Mouse (Mus musculus): ENCODE measurements around the gene Rab1b.
"Not testable (repeated sequence)": the region's sequence is repeated elsewhere in the genome, so short reads cannot be mapped to it uniquely, and the experiment has no call there.

The Rab1b gene

DNA sequence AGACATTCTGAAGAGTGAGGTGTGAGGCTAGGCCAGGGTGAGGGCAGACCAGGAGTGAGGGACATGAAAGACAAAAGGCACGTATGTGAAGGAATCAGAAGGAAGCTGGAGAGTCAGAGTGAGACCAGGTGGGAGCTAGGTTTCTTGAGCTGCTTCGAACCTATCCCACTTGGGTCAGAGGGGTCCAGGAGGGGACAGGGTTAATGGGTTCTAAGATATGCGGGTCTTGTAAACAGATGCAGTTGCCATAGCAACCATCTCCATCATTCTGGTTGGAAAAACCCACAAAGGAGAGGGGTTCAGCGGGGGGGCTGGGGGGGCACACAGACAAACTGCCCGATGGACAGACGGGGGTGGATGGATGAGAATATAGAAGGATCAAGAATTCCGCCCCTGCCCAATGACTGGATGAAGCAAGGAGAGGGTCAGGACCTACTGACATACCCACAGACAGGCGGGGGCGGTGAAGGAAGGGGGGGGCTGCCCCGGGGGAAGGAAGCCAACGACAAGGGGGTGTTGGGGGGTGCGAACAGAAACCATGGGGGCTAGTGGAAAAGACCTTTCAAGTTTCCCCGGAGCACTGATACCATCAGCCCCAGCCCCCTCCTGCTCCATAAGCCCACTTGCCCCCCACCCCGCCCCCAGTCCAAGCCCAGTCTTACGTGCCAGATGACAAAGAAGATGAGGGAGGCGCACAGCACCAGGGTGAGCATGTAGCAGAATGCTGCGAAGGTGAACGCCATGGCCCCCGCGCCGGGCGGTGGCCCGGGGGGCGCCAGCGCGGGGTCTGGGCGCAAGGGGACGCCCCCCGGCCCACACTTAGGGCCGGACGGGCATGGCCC, 9.1 kb downstream of the Rab1b start:
- no peak for DNase-seq

DNA sequence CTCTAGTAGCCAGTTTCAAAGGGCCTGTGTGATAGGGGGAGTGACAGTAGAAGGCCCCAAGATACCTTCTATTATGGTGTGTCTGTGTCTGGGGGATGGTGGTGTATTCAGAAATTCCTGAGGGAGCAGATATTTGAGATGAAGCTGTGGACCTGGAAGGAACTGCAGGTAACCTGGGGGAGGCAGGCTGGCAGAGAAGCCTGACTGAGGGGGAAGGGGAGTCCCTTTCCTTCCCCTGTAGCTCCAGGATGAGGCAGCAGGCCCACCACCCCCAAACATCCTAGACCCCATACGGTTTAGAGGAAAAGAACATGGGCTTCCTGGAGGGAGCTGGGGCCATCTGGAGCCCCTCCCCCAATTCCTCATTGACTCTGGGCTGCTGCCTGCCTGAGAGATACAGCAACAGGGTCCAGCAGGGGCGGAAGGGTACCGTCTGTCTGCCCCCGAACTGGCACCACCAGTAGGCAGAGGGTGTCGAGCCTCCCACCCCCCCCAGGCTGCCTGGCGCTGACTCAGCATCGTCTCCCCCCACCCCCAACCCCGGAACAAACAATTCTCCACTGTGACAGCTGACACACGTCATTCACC, 10.9 kb downstream of the Rab1b start:
- no peak for DNase-seq

DNA sequence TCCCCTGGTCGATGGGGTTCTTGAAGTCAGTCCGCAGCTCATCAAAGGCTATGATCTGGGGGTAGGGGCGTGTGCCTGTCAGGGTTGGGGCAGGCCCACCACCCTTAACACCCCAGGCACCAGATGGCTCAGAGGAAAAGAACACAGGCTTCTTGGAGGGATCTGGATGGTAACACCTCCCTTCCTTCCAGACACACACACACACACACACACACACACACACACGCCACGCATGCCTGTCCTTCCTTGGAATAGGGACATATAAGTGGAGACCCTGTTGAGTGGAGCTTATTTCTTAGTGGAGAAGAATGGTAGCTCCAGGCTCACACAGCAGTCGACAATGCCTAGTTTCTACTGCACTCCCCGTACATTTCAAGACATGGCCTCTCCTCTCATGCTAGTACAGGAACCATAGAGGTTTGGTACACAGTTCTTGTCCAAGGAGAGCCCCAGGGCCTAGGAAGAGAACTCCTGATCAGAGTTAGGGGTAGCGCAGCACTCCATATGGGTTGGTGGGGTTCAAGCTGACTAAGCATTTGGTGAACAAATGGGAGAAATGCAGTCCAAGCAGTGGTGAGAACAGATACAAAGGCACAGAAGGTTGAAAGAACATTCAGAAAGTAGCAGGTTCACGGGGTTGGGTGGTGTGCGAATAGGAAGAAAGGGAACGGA, 12.0 kb downstream of the Rab1b start:
- DNase-seq = no peak

DNA sequence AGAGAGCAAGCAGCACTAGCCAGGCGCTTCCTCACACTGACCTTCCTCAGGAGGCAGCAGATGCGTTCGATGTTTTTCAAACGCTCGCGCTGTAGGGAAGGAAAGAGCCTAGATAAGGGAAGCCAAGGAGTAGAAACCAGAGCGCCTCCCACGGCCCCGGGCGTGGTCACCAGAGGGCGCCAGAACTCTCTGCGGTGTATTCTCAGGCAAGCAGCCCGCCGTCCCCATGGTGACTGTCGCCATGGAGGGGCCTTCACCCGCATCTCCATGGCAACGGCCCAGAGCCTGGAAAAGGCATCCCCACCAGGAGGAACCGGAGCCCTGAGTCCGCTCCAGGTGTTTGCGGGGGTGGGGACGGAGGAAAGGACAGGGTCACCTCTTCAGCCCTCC, 12.6 kb downstream of the Rab1b start:
- peak; percentile 91 for DNase-seq

DNA sequence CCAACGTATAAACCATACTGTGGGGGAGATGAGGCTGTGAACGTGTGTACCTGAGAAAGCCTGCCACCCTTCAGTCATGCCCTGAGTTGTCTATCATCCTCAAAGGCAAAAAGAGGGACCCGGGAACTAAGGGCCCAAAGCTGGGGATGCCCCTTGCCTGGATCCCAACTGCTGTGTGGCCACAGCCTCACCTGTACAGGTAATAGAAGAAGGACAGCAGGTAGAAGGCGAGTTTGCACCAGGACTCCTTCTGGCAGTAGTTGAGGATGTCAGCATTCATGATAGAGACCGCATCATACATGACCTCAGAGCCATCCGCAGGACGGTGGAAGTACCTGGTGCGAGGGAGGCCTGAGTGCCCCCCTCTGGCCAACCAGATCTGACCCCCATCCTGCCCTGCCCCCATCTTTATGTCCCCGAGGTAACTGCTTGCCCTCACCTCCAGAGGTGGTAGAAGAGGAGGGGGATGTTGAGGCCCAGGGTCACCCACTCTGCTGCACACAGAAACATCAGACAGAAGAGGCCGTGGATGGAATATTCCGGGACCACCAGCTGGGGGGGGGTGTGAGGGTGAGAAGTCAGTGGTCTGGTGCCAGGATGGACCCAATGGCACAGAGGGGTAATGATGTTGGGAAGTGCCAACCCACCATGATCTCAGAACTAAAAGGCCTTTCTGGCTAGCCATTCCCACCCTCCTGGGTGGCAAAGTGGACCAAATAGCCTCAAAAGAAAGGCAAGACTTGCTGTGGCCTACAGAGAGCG, 13.2 kb downstream of the Rab1b start:
- no peak for DNase-seq

DNA sequence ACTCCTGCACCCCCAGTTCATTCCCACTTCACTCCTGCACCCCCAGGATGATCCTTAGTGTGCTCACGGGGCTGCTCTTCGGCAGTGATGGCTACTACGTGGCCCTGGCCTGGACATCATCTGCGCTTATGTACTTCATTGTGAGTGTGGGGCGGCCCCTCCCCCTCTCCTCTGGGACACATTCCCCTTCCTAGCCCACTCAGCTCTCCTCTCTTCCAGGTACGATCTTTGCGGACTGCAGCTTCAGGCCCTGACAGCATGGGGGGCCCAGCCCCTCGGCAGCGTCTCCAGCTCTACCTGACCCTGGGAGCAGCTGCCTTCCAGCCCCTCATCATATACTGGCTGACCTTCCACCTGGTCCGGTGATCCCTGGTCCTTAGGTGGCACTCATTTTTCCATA, 14.8 kb downstream of the Rab1b start:
- DNase-seq = no peak

DNA sequence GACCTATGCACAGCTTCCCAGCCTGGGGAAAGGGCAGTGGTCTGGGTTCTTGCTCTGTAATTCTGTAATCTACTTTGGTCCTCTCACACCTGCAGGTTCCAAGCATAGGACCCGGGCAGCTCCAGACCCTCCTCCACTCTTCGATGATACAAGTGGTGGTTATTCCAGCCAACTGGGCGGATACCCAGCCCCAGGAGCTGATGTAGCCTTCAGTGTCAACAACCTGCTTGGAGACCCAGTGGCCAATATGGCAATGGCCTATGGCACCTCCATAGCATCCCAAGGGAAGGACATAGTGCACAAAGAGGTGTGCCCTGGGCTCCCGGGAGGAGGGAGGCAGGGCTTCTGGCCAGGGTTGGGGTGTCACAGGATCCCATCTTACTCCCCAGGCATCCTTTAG, 17.5 kb downstream of the Rab1b start:
- DNase-seq = no peak

DNA sequence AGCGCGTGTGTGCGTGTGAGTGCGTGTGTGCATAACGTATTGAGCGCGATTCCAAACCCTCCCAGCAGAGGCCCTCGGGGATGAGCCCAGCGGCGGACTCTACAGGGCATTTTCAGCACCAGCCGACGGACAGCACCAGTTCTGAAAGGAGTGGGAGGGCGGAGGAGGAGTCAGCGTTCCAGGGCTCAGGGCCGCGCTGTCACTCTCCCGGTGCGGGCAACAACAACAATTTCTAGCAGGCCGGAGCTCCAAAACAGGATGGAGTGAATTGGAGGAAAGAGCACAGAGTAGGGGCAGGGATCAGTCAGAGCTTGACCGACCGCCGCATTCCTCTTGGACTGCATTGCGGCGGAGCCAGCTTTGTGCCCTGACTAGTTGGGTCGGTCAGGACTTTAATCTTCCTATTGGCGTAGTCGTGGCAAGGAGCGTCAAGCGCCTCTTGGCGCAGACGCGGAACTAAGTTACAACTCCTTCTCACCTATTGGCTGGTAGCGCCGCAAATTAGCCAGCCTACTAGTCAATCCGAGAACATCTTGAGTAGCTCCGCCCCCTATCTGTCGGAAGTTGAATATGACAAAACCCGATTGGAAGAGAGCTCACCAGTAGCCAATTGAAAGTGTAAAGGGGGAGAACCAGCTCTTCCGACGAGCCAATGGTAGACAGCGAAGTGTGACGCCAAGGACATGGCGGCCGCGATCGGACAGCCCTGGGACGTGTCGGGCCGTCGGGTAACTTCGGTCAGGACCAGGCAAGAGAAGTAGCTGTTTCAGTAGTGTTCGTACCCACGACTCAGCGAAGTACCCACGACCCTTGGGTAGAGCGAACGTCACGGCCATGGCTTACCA, 18.8 kb downstream of the Rab1b start, which contains the start of gene Yif1a:
Yif1a (plus strand) TSS at position 655 of the 845 bp plus-strand sequence.
- DNase-seq = peak; percentile 92

DNA sequence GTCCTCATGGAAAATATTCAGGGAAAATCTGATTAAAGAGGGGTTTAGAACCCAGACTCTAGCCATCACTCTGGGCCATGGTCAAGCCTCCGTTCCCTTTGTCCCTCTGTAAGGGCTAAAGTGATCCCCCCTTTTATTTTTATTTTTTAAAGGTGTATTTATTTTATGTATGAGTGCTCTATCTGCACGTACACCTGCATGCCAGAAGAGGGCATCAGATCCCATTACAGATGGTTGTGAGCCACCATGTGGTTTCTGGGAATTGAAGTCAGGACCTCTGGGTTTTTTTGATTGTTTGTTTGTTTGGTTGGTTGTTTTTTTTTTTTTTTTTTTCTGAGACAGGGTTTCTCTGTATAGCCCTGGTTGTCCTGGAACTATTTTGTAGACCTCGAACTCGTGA, 20.3 kb downstream of the Rab1b start:
- not testable (repeated sequence) for DNase-seq

DNA sequence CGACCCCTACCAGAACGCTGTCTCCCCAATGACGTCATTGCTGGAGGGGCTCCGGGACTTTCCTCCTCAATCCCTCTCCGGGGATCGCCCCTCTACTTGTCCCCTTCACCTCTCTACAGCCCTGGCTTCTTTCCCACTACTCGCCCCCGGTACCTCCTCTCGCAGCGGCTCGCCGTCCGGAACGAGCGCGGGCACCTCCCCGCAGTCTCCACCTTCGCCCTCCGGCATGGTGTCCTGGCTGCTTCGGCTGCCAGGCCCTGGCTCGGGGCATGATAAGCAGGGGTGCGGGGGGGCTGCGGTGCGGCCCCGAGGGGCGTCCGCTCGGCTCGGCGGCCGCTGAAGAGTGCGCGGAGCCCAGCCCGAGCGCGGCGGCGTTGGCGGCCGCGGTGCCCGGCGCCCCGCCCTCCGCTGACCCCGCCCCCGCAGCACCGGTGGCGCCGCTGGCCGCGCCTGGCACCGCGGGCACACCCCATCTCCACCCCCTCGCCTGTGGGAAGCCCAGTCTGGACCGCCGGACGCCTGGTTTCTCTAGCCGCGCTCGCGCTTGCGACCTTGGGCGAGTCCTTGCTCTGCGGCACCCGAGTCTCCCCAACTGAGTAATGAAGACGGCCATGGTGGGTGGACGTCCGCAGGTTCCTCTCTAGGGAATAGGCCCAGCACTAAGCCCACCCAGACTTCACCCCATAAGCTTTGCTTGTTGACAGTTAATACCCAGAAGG, 21.6 kb downstream of the Rab1b start, which contains the start of gene Tmem151a:
Tmem151a (minus strand) TSS at position 387 of the 719 bp plus-strand sequence.
- DNase-seq = no peak

DNA sequence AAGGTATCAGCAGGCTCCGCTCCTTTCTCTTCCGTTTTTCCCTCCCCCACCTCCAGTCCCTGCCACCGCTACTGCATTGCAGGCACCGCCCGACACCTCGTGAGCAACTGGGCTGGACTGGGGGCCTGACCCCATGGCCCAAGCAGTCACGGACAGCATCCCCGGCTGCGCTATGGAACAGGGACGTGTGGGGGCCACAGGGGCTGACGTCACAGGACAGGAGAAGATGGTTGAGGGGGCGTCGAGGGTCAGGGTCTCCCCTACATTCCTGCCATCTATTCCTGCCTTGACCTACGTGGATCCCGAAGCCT, 22.1 kb downstream of the Rab1b start:
- DNase-seq = no peak

DNA sequence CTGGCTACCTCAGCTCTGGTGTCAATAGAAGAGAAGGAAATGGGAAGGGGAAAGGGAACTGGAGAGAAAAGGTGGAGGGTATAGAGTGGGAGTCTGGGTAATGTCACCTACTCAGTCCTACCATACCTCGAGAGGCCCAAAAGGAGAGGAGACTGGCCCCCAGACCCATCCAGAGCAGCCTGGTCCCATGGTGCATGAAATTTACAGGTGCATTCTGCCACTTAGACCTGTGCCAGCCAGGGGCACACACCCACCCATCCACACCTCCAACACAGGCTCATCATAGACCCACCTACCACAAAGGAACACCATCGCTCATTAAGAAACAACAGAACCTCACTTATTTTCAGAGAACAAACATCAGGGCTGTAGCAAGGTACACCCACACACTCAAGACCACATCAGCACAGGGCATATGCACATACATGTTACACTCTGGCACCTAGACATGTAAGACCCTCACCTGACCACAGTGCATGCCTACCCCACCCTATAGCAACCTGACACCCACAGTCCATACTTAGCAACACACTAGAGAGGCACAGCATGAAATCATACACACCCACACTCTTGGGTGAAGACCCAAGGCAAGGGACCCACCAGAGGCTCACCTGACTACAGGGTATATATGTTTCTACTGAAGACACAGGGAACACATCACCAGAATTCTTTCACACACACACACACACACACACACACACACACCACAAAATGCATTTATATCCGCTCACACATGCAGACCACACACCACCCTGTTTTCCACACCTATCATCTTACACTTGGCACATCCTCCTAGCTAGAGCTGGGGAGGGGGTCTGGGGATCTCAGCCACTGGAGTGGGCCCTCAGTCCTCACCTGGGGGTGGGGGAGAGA, 22.7 kb downstream of the Rab1b start:
- no peak for DNase-seq

DNA sequence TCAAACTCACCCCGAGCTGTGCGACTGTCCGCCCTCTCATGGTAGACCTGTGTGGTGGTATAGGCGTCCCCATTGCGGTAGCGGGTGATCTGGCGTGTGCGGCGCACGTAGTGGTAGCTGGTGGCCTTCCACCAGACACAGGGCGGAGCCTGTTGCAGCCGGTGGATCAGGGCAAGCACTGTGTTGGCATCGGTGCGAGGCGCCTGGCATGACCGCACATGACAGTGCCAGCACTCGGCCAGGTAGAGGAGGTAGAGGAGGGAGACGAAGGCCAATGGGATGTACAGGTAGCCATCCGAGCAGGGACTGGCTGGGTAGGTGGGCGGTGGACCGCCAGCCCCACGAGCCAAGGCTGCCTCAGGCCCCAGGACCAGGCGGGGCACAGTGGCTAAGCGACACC, 24.3 kb downstream of the Rab1b start:
- DNase-seq = no peak

DNA sequence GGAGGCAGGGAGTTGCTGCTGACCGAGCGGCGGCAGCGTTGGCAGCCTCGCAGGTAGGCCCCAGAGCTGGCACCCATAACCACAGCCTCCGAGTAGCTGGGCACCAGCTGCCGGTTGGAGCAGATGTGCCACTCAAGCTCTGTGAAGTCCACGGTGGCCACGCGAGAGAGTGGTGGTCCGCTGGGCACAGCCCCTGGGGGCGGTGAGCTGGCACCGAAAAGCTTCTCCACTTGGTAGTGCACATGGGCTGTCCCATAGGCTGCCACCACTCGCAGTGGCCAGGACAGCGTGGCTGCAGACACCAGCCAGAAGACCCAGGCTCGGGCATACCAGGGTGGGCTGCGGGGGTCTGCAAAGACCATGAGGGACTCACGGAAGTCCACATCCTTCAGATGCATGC, 24.9 kb downstream of the Rab1b start:
- no peak for DNase-seq

DNA sequence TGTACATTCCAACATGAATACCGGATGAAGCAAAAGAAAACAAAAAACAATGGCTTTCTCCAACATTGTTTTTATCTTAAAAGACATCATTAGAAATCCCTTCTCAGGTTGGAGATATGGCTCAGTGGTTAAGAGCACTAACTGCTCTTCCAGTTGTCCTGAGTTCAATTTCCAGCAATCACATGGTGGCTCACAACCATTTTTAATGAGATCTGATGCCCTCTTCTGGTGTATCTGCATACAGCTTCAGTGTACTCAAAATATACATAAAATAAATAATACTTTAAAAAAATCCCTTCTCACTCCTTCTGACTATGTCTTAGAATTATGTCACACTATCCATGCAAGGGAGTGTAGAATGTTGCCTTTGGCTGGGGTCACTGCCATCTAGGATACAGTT, 27.6 kb downstream of the Rab1b start:
- no peak for DNase-seq

DNA sequence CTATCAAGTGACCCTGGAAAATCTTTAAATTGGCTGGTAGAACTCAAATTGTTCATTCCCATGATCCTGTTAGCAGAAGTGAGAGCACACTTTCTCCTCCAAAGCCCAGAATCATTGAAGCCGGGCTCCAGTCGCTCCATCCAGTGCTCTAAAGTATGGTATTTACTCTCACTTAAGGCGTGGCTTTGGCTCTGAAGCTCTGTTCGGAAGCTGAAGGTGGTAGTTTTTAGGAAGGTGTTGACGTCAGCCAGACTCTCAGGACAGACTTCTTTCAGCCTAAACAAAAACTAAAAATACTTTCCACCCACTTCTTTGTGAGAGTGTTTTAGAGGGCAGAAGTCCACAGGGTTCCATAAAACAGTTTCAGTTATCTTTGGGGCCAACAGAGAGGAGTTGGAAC, 33.4 kb downstream of the Rab1b start:
- no peak for DNase-seq

DNA sequence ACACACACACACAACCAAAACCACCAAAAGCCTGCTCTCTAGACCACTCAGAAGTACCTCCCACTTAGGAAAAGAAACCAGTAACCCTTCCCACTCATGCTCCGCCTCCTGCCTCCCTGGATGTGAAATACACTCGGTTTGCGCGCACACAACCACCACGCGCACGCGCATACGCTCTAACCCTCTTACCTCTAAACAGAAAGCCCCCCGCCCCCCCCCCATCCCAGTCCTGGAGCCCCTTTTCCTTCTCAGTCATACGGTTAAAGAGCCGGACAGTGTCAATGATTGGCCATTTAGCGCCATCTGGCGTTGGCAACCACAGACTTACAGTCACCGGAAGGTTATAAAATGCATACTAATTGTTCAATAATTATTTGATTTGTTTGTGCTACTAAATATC, 33.8 kb downstream of the Rab1b start:
- DNase-seq = peak; percentile 32

DNA sequence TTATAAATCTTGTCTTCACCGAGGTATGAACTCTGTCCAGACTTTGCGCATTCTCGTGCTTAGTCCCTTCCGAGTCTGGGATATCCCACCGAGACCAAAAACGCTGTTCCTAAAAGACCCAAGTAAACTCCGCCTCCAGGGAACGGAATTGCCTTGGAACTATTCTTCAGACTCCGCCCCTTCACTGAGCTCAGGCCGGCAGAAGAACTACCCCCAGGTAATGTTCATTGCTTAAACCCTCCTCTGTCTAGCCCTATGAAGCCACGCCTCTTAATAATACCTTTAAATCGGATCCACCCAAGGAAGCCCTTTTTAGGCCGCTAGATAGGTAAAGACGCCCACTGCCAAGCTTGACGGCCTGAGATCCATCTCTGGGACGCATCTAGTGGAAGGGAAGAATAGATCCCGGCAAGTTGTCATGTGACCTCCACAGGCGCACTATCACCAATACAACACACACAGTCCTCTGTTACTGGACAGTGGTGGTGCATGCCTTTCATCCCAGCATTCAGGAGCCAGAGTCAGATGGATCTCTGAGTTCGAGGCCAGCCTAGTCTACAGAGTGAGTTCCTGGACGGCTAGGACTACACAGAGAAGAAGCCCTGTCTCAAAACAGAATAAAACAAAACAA, 34.4 kb downstream of the Rab1b start:
- no peak for DNase-seq

DNA sequence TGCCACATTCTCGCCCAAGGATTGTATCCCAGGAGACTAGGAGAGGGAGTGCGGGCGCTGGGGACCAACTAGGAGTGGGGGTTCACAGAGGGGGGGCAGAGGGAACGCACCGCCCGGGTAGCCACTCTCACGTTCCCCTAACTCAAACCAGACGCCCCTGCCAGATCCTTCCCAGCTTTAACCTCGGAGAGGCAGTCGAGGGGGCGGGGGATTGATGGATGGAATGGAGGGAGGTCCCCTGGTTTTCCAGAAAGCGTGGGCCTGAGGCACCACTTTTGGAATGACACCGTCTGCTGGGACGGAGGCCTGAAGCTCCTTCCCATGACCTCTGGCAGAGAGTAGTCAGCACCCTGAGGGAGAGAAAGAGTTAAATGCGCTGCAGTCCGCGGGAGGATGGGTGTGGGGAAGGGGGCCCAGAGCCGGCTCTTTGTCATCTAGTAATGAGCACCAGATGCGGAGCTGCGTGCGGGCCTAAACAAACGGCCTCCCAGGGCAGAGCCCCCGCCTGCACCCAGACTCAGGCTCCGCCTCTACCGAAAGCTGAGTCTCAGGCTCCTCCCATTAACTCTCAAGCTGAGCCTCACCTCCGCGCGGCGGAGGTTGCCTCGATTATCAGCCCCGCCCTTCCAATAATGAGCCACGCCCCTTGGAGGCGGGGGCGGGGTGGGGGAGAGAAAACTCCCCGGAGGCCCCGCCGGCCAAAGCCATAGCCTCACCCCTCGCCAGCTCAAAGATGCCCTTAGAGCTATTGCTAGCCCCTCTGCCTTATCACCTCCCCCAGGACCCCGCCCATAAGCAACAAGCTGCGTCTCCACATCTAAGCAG, 35.1 kb downstream of the Rab1b start:
- no peak for DNase-seq
